ENCODE assay signal across 10 mouse cellular contexts in the genomic region with DNA sequence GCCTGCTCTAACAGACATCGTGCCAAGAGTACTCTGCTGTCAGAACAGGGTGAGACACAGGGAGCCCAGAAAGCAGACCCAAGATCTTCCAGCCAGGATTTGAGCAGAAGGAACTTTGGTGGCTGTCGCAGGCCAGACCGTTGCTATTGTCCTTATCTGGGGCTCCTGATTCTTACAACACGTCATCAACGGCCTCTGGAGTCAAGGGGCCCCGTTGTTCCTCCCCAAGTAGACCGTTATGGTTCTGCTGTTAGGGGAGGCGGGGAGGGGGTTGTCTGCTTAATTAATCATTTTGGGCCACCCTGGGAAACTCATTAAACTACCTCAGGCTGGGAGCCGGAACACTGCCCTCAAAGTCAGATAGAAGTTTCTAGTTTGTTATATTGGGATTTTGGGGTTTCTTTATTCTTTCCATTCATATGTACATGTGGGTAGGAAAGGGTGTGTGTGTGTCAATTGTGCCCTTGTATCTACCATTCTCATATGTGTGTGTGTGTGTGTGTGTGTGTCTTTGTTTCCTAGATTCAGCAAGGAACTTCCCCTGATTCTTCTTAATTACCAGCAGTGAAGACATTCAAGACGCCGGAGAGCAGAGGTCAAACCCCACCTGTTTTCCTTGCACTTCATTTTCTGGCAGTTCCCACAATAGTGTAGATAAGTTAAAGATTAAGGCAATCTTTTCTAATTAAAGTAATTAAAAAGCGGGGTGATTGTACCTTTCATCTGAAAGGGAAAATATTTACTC.
DNase-seq lines count a peak whose midpoint lies in the region; ATAC-seq and TF ChIP-seq lines count a peak whose summit lies in the region.
"Had no signal": no experiment of that assay in that cellular context is flagged by ENCODE, and none has a peak within 500 bp of the region (broad histone marks: within the 10 kb centered on the region; RNA-seq: fewer than 3 reads in every experiment).

No protein-coding gene starts in this region.

- 0 out of 2 replicates have a peak, but pooled peaks have one; percentile 24 for ATAC-seq in heart, embryonic 16.5 days (replicated peaks; ENCODE audit: extremely low read depth, insufficient read depth, low FRiP score)
- ATAC-seq in limb, embryonic 13.5 days (ENCODE audit: low FRiP score, low read depth) = no peak
- ATAC-seq in activated CD4-positive, CD25-positive, alpha-beta regulatory T cell, adult 4 months = no peak

- H3K4me1 ChIP-seq in ES-Bruce4 (ENCODE audit: control insufficient read depth, insufficient read depth, low read length) (peaks cover 18% of the 10 kb centered on the region), MEL (ENCODE audit: control insufficient read depth in 1 of 2, insufficient read depth in 2 of 2, low read length in 2 of 2) (peaks cover 35 to 67% of the 10 kb centered on the region in 2 experiments)
- peaks cover 57% of the 10 kb centered on the region for H3K4me1 ChIP-seq in heart, embryonic 16.5 days (ENCODE audit: control insufficient read depth, insufficient read depth, low read length)
- peaks cover 88% of the 10 kb centered on the region for H3K4me1 ChIP-seq in limb, embryonic 13.5 days

- no peak for TF ChIP-seq EP300 in ES-Bruce4 (IDR thresholded peaks at IDR 0.05; ENCODE audit: insufficient read depth, low read depth, low read length)
- TF ChIP-seq EP300 in MEL (IDR thresholded peaks at IDR 0.05; ENCODE audit: low read depth in 1 of 2, low read length in 2 of 2) = peak; percentile 98 to 99

- H3K9me3 ChIP-seq in ES-Bruce4 (replicated peaks; ENCODE audit: control insufficient read depth, insufficient read depth, low read length, poor library complexity, severe bottlenecking) = no peaks in the 10 kb centered on the region
- no peaks in the 10 kb centered on the region for H3K9me3 ChIP-seq in MEL (replicated peaks; ENCODE audit: insufficient read depth, low read length)
- H3K9me3 ChIP-seq in heart, embryonic 16.5 days (replicated peaks; ENCODE audit: control insufficient read depth, low read length) = no peaks in the 10 kb centered on the region
- no peaks in the 10 kb centered on the region for H3K9me3 ChIP-seq in limb, embryonic 13.5 days
- H3K9me3 ChIP-seq: neural tube, embryonic 13.5 days had no signal

- TF ChIP-seq POLR2A in ES-Bruce4 (IDR thresholded peaks at IDR 0.05; ENCODE audit: insufficient read depth, low read length) = no peak
- peak in 1 of 2 experiments; percentile 81; a peak in 2 of 4 replicates for TF ChIP-seq POLR2A in MEL (IDR thresholded peaks at IDR 0.05; ENCODE audit: control insufficient read depth in 1 of 2, insufficient read depth in 1 of 2, low read depth in 1 of 2, low read length in 2 of 2, poor library complexity in 1 of 2)

- no peak overlapping the region for H3K4me2 ChIP-seq in heart, embryonic 16.5 days (ENCODE audit: low read depth, low read length)
- no peak overlapping the region for H3K4me2 ChIP-seq in limb, embryonic 13.5 days (replicated peaks)
- H3K4me2 ChIP-seq: neural tube, embryonic 13.5 days had no signal

- no peak for TF ChIP-seq RAD21 in MEL (IDR thresholded peaks at IDR 0.05; ENCODE audit: low read depth, low read length)

- DNase-seq in MEL (ENCODE audit: low read depth, low spot score) (peak; percentile 94), adipocyte (ENCODE audit: low spot score) (no peak)
- no peak for DNase-seq in right cerebral cortex, adult 18-20 months
- no peak for DNase-seq in thymus, postnatal 14 days
- DNase-seq: layer of hippocampus, postnatal 36 days had no signal

- no peaks in the 10 kb centered on the region for H3K27me3 ChIP-seq in ES-Bruce4 (ENCODE audit: control insufficient read depth, insufficient read depth, low read length, poor library complexity, severe bottlenecking)
- no peaks in the 10 kb centered on the region for H3K27me3 ChIP-seq in MEL (ENCODE audit: control insufficient read depth in 1 of 2, insufficient read depth in 2 of 2, low read length in 2 of 2)
- no peaks in the 10 kb centered on the region for H3K27me3 ChIP-seq in heart, embryonic 16.5 days (ENCODE audit: control insufficient read depth, insufficient read depth, low read length)
- no peaks in the 10 kb centered on the region for H3K27me3 ChIP-seq in limb, embryonic 13.5 days
- H3K27me3 ChIP-seq: neural tube, embryonic 13.5 days had no signal

- H3K9ac ChIP-seq in ES-Bruce4 (ENCODE audit: low read depth, poor library complexity, severe bottlenecking) (no peak overlapping the region), MEL (ENCODE audit: control insufficient read depth, low read depth, low read length, poor library complexity, severe bottlenecking) (peak overlapping the region; percentile 59)
- H3K9ac ChIP-seq in heart, embryonic 16.5 days (ENCODE audit: low read length) = no peak overlapping the region
- H3K9ac ChIP-seq in limb, embryonic 13.5 days = no peak overlapping the region
- H3K9ac ChIP-seq: neural tube, embryonic 13.5 days had no signal

- no peak overlapping the region for H3K4me3 ChIP-seq in ES-Bruce4 (ENCODE audit: low read depth, low read length)
- peak overlapping the region; percentile 33 to 47 for H3K4me3 ChIP-seq in MEL (ENCODE audit: control insufficient read depth in 1 of 2, insufficient read depth in 1 of 2, low read depth in 2 of 2, low read length in 2 of 2)
- H3K4me3 ChIP-seq in heart, embryonic 16.5 days (ENCODE audit: low read length) = no peak overlapping the region
- H3K4me3 ChIP-seq in limb, embryonic 13.5 days = no peak overlapping the region
- H3K4me3 ChIP-seq: neural tube, embryonic 13.5 days had no signal

- H3K79me2 ChIP-seq in MEL (ENCODE audit: control insufficient read depth, insufficient read depth, low read length, poor library complexity) = 0 out of 2 replicates have a peak, but pooled peaks cover 2% of the 10 kb centered on the region

- H3K36me3 ChIP-seq in ES-Bruce4 (ENCODE audit: control insufficient read depth, insufficient read depth, low read length, poor library complexity, severe bottlenecking) (no peaks in the 10 kb centered on the region), MEL (ENCODE audit: control insufficient read depth in 1 of 2, insufficient read depth in 2 of 2, low read length in 2 of 2) (peaks cover 0 to 45% of the 10 kb centered on the region in 2 experiments; a peak in 2 of 4 replicates)
- H3K36me3 ChIP-seq in heart, embryonic 16.5 days (ENCODE audit: control insufficient read depth, insufficient read depth) = no peaks in the 10 kb centered on the region
- H3K36me3 ChIP-seq in limb, embryonic 13.5 days = no peaks in the 10 kb centered on the region
- H3K36me3 ChIP-seq: neural tube, embryonic 13.5 days had no signal

- 32% methylated on average over 12 of the region's 12 CpGs for WGBS in heart, embryonic 16.5 days
- 28% methylated on average over 12 of the region's 12 CpGs for WGBS in limb, embryonic 13.5 days

- H3K27ac ChIP-seq in ES-Bruce4 (ENCODE audit: insufficient read depth, low read length) (peak overlapping the region; percentile 55), MEL (ENCODE audit: control insufficient read depth, low read depth, low read length) (peak overlapping the region; percentile 92)
- peak overlapping the region; percentile 85 for H3K27ac ChIP-seq in heart, embryonic 16.5 days (ENCODE audit: low read length)
- peak overlapping the region; percentile 94 for H3K27ac ChIP-seq in limb, embryonic 13.5 days

- TF ChIP-seq CTCF in ES-Bruce4 (IDR thresholded peaks at IDR 0.05; ENCODE audit: low read depth, low read length) (no peak), MEL (IDR thresholded peaks at IDR 0.05 in 2 of 3, conservative IDR thresholded peaks at IDR 0.05 in 1 of 3; ENCODE audit: control insufficient read depth in 1 of 3, insufficient read depth in 1 of 3, low read depth in 2 of 3, low read length in 3 of 3, poor library complexity in 1 of 3, severe bottlenecking in 1 of 3) (no peak)

TF ChIP-seq in MEL, 35 proteins besides CTCF, POLR2A, EP300 and RAD21 (continues in another document):
- TF ChIP-seq TCF12 (IDR thresholded peaks at IDR 0.05; ENCODE audit: low read depth, low read length) (peak; percentile 93), USF1 (IDR thresholded peaks at IDR 0.05; ENCODE audit: low read depth, low read length) (no peak), ETS1 (IDR thresholded peaks at IDR 0.05; ENCODE audit: low read depth, low read length) (peak; percentile 88), CHD2 (IDR thresholded peaks at IDR 0.05; ENCODE audit: low read length) (peak; percentile 67), NRF1 (IDR thresholded peaks at IDR 0.05; ENCODE audit: insufficient read depth, low read depth, low read length, poor library complexity, severe bottlenecking) (no peak), GATA1 (IDR thresholded peaks at IDR 0.05; ENCODE audit: low read depth, low read length) (peak; percentile 85), JUND (IDR thresholded peaks at IDR 0.05; ENCODE audit: low read depth, low read length) (peak; percentile 87; the same call in 1 of the 2 replicates), RCOR1 (IDR thresholded peaks at IDR 0.05; ENCODE audit: low read depth, low read length) (peak; percentile 80), MYC (IDR thresholded peaks at IDR 0.05; ENCODE audit: low read depth, low read length) (peak; percentile 71), POLR2AphosphoS5 (IDR thresholded peaks at IDR 0.05; ENCODE audit: borderline replicate concordance, low read depth, low read length) (no peak), USF2 (IDR thresholded peaks at IDR 0.05; ENCODE audit: borderline replicate concordance in 1 of 2, insufficient read depth in 1 of 2, low read depth in 1 of 2, low read length in 2 of 2) (no peak), MAFK (IDR thresholded peaks at IDR 0.05; ENCODE audit: borderline replicate concordance, low read depth, low read length) (no peak), CHD1 (IDR thresholded peaks at IDR 0.05; ENCODE audit: low read depth, low read length) (peak; percentile 58; the same call in 1 of the 2 replicates), SIN3A (IDR thresholded peaks at IDR 0.05; ENCODE audit: low read length) (peak; percentile 94), MEF2A (IDR thresholded peaks at IDR 0.05; ENCODE audit: extremely low read depth, insufficient replicate concordance, low read depth, low read length, poor library complexity, severe bottlenecking) (no peak), TBP (IDR thresholded peaks at IDR 0.05; ENCODE audit: low read depth, low read length) (peak; percentile 83), ELF1 (IDR thresholded peaks at IDR 0.05; ENCODE audit: low read depth, low read length) (0 out of 2 replicates have a peak, but pooled peaks have one; percentile 17), E2F4 (IDR thresholded peaks at IDR 0.05; ENCODE audit: borderline replicate concordance, low read depth, low read length) (no peak), MAZ (IDR thresholded peaks at IDR 0.05; ENCODE audit: low read depth, low read length) (peak; percentile 96), UBTF (IDR thresholded peaks at IDR 0.05; ENCODE audit: borderline replicate concordance, insufficient read depth, low read depth, low read length) (no peak), MXI1 (IDR thresholded peaks at IDR 0.05; ENCODE audit: low read depth, low read length) (peak; percentile 56; the same call in 1 of the 2 replicates), NELFE (IDR thresholded peaks at IDR 0.05; ENCODE audit: low read depth, low read length) (peak; percentile 77), MAX (IDR thresholded peaks at IDR 0.05; ENCODE audit: low read length) (0 out of 2 replicates have a peak, but pooled peaks have one; percentile 15)

Comparison
In these comparisons a context has a peak if more than half of its experiments do, and no peak if none do; other contexts are left out.
1. H3K4me3 ChIP-seq: peak in MEL (2 of 2); none in ES-Bruce4 (single experiment), heart, embryonic 16.5 days (single experiment) and limb, embryonic 13.5 days (single experiment).
2. Peak in every context shown above with its lines, with median percentiles within 50 percentile points of each other: H3K27ac ChIP-seq.